Mouse (Mus musculus) embryonic facial prominence, embryonic 14.5 days (tissue): ENCODE data around the gene Ap3d1. TPM values are rescaled to one million over a fixed set of nuclear protein-coding genes. Genes with fewer than 3 reads are reported as not detected.

ENCODE experiments used
- ATAC-seq: fragments of 200-750 bp; cut with Nextera tagmentation; 2 replicates; pipeline ENCODE4 v1.8.0; 2017; ENCODE audit warnings: low read depth, moderate number of reproducible peaks, moderate TSS enrichment
- DNase-seq: peaks from one replicate; pipeline ENCODE4 v3.0.0-alpha.2; 2015; ENCODE audit warnings: low spot score
- H3K27ac ChIP-seq: fragments of 300-500 bp; sonication (generic); replicated peaks from 2 replicates; pipeline ENCODE4 v1.5.1; 2014; ENCODE audit warnings: low read depth, mild to moderate bottlenecking, low read length, moderate library complexity
- H3K27me3 ChIP-seq: fragments of 300-500 bp; sonication (generic); replicated peaks from 2 replicates; pipeline ENCODE4 v1.6.1; 2014; ENCODE audit warnings: low read length; ENCODE audit not compliant: control insufficient read depth, insufficient read depth
- H3K36me3 ChIP-seq: fragments of 300-500 bp; sonication (generic); 2 replicates; pipeline ENCODE4 v1.6.1; 2014; ENCODE audit warnings: low read length, mixed read lengths; ENCODE audit not compliant: control insufficient read depth, insufficient read depth
- H3K4me1 ChIP-seq: fragments of 300-500 bp; sonication (generic); 2 replicates; pipeline ENCODE4 v1.6.1; 2014; ENCODE audit warnings: antibody characterized with exemption, low read length; ENCODE audit not compliant: control insufficient read depth, insufficient read depth
- H3K4me2 ChIP-seq: fragments of 300-500 bp; sonication (generic); 2 replicates; pipeline ENCODE4 v1.6.1; 2014; ENCODE audit warnings: low read depth, mild to moderate bottlenecking, low read length, moderate library complexity, mixed read lengths
- H3K4me3 ChIP-seq: fragments of 300-500 bp; sonication (generic); 2 replicates; pipeline ENCODE4 v1.5.1; 2014; ENCODE audit warnings: low read depth, mild to moderate bottlenecking, low read length
- H3K9ac ChIP-seq: fragments of 300-500 bp; sonication (generic); 2 replicates; pipeline ENCODE4 v1.6.1; 2014; ENCODE audit warnings: low read depth, mild to moderate bottlenecking, low read length, moderate library complexity, mixed read lengths
- H3K9me3 ChIP-seq: fragments of 300-500 bp; sonication (generic); 2 replicates; pipeline ENCODE4 v1.6.1; 2016; ENCODE audit warnings: low read length; ENCODE audit not compliant: control insufficient read depth
- WGBS: fragments of 180-500 bp; shearing (Covaris S2); extraction: QIAGEN DNeasy Blood & Tissue Kit; methylation state at CpG from one replicate; pipeline ENCODE4 v1.1.7; 2014; 5-methylcytosine and 5-hydroxymethylcytosine counted together
- polyA plus RNA-seq: library from polyadenylated mRNA; unstranded; fragments of >200 nt; fragmentation: Nextera tagmentation; extraction: Ambion mirVana; gene quantifications from 2 replicates; pipeline ENCODE4 v1.2.1, GENCODE M21; 2014

Gene Ap3d1
- polyA plus RNA-seq, 1 experiment from 2014 or later, result 67.6 TPM

DNA sequence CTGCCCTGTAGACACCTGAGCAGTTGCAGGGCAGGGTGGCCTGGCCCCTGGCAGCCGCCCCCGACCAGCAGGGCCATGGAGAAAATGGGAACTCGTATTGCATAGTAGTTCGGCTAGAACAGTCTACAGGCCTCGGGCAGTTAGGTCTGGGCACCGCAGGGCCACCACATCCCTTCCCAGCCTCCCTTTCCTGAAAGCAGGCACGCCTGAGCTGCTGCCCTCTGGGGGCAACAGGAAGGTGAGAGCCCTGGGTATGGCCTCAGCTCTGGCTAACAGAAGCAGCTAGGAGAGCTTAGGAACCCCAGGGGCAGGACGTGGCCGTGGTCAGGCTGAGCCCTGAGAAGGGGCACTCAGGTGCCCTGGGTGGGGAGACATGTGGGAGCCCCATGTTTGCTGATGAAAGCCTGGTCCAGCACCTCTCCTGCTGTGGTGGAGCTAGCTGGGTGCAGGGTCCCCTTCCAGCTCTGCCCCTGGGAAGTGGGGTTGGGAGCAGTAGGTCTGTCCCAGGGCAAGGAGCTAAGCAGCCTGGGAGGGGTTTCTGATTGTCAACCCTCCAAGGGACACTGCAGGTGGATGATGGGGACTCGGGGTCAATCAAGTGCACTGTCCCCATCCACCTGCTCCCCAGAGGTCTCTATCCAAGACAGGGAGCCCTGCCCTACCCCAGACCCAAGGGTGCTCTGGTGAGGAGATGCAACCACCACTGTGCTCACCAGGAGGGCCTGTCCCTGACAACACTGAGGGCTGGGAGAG, 75.9 kb downstream of the Ap3d1 start:
- no peaks in the 10 kb centered on the region for H3K27me3 ChIP-seq
- H3K4me1 ChIP-seq, result peaks cover 25% of the 10 kb centered on the region
- no peak for ATAC-seq
- no peak for DNase-seq
- peaks cover 54% of the 10 kb centered on the region for H3K36me3 ChIP-seq
- no peak overlapping the region; the same call in 1 of the 2 replicates for H3K9ac ChIP-seq
- no peaks in the 10 kb centered on the region for H3K9me3 ChIP-seq
- 70% methylated on average over 10 of the region's 10 CpGs for WGBS
- peak overlapping the region; percentile 86; the same call in 1 of the 2 replicates for H3K27ac ChIP-seq
- H3K4me3 ChIP-seq, result no peak overlapping the region
- no peak overlapping the region for H3K4me2 ChIP-seq

DNA sequence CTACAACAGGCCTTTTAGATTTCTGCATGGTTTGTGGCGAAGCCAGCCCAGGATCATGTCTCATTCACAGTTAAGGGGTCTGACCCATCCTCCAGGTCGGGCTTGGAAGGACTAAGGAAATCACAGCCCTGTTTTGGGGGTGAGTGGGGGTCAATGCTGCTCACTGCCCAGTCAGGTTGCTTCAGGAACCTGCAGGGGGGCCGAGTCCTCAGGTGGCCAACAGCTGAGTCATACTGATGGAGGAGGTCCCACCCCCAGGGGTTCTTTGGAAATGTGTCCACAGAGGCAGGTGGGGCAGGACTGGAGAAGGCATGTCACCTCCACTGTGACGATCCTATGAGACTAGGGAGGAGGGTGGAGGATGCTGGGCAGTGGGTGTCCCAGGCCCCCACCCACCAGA, 76.6 kb downstream of the Ap3d1 start:
- Histone ChIP-seq H3K27ac (peak overlapping the region; percentile 86), H3K9me3 (no peaks in the 10 kb centered on the region), H3K4me3 (no peak overlapping the region), H3K9ac (0 out of 2 replicates have a peak overlapping the region, but pooled peaks have one; percentile 42), H3K4me1 (peaks cover 25% of the 10 kb centered on the region), H3K27me3 (no peaks in the 10 kb centered on the region), H3K4me2 (peak overlapping the region; percentile 47; the same call in 1 of the 2 replicates), H3K36me3 (peaks cover 47% of the 10 kb centered on the region)
- 54% methylated on average over 4 of the region's 4 CpGs for WGBS
- ATAC-seq, result no peak
- no peak for DNase-seq

DNA sequence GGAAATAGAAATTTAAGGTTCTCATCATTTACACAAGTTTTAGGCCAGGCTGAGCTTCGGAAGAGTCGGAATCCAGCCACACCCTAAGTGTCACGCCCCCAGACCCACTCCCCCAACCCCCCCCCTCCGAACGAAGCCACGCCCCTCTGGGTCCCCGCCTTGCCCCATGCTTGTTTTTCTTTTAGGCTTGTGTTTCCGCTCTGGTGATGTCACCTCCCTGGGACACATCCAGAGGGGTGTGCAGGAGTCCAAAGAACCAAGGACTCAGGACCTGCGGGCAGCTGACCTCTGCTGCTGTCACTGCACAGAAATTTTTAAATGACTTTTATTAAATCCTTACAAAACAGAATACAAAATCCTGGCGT, 77.1 kb downstream of the Ap3d1 start:
- Histone ChIP-seq H3K36me3 (peaks cover 42% of the 10 kb centered on the region), H3K27ac (peak overlapping the region; percentile 86), H3K4me1 (peaks cover 25% of the 10 kb centered on the region), H3K27me3 (no peaks in the 10 kb centered on the region), H3K9me3 (no peaks in the 10 kb centered on the region), H3K4me2 (peak overlapping the region; percentile 47), H3K4me3 (peak overlapping the region; percentile 2; the same call in 1 of the 2 replicates), H3K9ac (peak overlapping the region; percentile 42; the same call in 1 of the 2 replicates)
- DNase-seq (peak; percentile 63), ATAC-seq (peak; percentile 35; the same call in 1 of the 2 replicates)
- 9% methylated on average over 10 of the region's 10 CpGs for WGBS

DNA sequence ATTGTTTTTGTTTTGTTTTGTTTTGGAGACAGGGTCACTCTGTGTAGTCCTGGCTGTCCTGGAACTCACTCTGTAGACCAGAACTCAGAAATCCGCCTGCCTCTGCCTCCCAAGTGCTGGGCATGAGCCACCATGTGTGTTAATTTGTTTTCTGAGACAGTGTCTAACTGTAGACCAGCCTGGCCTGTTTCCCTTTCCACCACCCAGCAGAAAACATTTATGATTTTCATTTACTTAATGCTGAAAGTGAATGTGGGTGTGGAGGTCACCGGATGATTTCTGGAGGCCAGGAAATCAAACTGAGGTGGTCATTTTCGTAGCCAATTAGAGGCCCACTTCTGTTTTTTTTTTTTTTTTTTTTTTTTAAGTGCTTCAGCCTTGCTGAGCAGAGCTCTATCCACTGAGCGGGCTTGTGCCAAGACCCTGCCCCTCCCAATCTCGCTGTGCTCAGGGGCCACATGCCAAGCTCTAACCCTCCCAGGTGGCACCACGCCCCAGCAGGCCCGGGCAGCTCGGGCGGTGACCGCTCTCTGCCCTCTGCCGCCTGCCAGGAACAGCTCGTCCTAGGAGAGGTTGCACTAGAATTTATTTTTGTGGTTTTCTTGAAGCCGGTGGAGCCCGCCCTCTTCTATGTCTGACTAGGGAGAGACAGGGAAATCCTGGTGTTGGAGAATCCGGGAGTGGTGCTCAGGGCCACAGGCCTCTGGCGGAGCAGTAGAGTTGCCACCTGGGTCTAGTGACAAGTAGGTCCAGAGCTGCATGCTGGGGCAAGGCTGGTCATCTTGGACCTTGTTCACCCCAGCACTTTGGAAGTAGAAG, 77.7 kb downstream of the Ap3d1 start:
- ATAC-seq (peak; percentile 73), DNase-seq (peak; percentile 88)
- peaks cover 25% of the 10 kb centered on the region for H3K4me1 ChIP-seq
- no peaks in the 10 kb centered on the region for H3K27me3 ChIP-seq
- peak overlapping the region; percentile 42 for H3K9ac ChIP-seq
- H3K4me2 ChIP-seq, result peak overlapping the region; percentile 47
- no peaks in the 10 kb centered on the region for H3K9me3 ChIP-seq
- peak overlapping the region; percentile 86 for H3K27ac ChIP-seq
- H3K36me3 ChIP-seq, result peaks cover 36% of the 10 kb centered on the region
- H3K4me3 ChIP-seq, result peak overlapping the region; percentile 2; the same call in 1 of the 2 replicates
- 26% methylated on average over 16 of the region's 16 CpGs for WGBS

DNA sequence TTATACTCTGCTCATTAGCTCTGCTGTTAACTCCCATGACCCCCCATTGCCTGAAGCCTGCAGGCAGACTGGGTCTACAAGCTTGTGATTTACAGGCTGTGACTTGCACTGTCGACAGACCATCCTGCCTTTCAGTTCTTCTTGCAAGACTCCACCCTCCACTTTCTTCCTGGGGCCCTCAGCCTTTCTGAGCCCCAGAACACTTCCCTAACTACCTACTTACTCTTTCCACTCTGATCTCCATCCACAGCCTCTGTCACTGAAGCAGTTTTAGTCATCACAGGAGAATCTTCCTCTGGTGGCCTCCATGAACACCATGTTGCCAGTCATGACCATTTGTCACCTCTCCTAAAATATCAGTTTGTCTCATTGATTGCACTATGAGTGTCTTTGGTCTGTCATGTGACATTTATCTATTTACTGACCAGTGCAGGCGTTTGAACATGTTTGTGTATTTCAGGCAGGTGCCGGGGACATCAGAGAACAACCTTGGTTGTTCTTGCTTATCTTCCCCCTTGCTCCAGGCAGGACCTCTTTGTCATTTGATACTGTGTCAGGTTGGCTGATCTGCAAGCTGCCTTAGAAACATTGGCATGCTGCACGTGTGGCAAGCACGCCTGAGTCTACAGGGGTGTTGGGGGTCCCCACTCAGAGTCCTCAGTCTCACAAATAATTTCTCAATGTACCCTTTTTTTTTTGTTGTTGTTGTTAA, 78.4 kb downstream of the Ap3d1 start:
- Histone ChIP-seq H3K4me1 (peaks cover 25% of the 10 kb centered on the region), H3K27me3 (no peaks in the 10 kb centered on the region), H3K27ac (peak overlapping the region; percentile 86), H3K9ac (no peak overlapping the region), H3K9me3 (no peaks in the 10 kb centered on the region), H3K4me3 (no peak overlapping the region), H3K4me2 (no peak overlapping the region), H3K36me3 (peaks cover 29% of the 10 kb centered on the region)
- peak; percentile 68 for DNase-seq
- no peak for ATAC-seq
- 46% methylated on average over 5 of the region's 5 CpGs for WGBS

DNA sequence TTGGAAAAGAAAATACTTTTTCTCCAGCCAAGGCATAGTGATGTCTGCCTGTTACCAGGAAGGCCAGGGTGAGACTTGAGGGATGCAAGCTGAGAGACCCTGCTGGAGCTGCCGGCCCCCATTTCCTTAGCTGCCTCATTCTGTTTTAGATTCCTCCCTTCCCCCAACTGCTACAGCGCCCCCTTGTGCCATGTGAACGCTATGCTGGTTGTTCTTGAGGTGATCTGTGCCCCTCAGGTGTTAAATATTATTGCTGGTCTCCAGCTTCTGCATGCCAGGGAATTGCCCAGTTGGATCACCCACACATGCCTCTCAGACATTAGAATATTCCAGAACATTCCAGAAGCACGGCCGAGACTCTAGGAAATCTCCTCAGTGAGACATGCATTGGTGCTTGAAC, 80.9 kb downstream of the Ap3d1 start:
- no peak overlapping the region for H3K4me3 ChIP-seq
- 32% methylated on average over 5 of the region's 5 CpGs for WGBS
- peaks cover 25% of the 10 kb centered on the region for H3K4me1 ChIP-seq
- H3K9ac ChIP-seq, result no peak overlapping the region
- H3K4me2 ChIP-seq, result no peak overlapping the region
- H3K36me3 ChIP-seq, result peaks cover 4% of the 10 kb centered on the region
- H3K27ac ChIP-seq, result no peak overlapping the region
- H3K9me3 ChIP-seq, result no peaks in the 10 kb centered on the region
- H3K27me3 ChIP-seq, result no peaks in the 10 kb centered on the region
- DNase-seq (no peak), ATAC-seq (no peak)

DNA sequence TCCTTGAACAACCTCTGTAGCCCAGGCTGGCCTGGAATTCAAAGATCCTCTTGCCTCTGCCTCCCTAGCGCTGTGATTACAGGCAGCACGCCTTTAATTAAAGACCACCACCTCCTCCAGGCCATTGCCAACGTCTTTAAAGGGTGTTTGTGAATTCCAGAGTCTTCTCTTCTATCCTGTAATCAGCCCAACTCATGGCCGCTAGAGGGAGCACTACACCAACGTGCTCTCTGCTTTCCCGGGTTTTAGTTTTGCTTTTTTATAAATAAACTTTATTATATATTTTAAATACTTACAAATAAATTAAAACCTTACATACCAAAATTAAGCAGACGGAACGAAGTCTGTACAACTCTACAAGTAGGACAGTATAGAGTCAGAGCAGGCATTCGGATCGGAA, 82.9 kb downstream of the Ap3d1 start:
- Histone ChIP-seq H3K9me3 (no peaks in the 10 kb centered on the region), H3K36me3 (no peaks in the 10 kb centered on the region), H3K9ac (no peak overlapping the region), H3K4me2 (peak overlapping the region; percentile 33), H3K27me3 (no peaks in the 10 kb centered on the region), H3K4me1 (peaks cover 20% of the 10 kb centered on the region), H3K4me3 (peak overlapping the region; percentile 18; the same call in 1 of the 2 replicates), H3K27ac (peak overlapping the region; percentile 44; the same call in 1 of the 2 replicates)
- DNase-seq (peak; percentile 77), ATAC-seq (no peak)
- WGBS, result 12% methylated on average over 10 of the region's 10 CpGs

DNA sequence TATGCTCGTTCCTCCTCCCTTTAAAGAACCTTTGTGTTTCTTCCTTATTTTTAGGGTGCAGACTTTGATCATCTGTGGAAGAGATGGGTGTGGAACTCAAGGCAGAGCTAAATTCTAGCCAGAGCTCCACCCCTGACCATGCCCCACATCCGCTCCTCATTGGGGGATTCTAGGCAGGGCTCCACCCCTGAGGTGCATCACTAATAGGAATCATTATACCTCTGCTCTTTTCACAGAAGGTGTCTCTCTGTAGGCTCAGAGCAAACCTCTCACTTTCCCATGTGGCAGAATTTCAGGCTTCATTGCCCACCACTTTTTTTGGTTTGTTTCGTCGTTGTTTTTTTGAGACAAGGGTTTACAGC, 83.2 kb downstream of the Ap3d1 start:
- DNase-seq (no peak), ATAC-seq (no peak)
- peak overlapping the region; percentile 44; the same call in 1 of the 2 replicates for H3K27ac ChIP-seq
- WGBS, result 63% methylated on average over 4 of the region's 4 CpGs
- H3K27me3 ChIP-seq, result no peaks in the 10 kb centered on the region
- peak overlapping the region; percentile 33; the same call in 1 of the 2 replicates for H3K4me2 ChIP-seq
- H3K9ac ChIP-seq, result no peak overlapping the region
- H3K9me3 ChIP-seq, result no peaks in the 10 kb centered on the region
- H3K4me1 ChIP-seq, result peaks cover 17% of the 10 kb centered on the region
- H3K36me3 ChIP-seq, result no peaks in the 10 kb centered on the region
- H3K4me3 ChIP-seq, result 0 out of 2 replicates have a peak overlapping the region, but pooled peaks have one; percentile 18
